Mouse (Mus musculus) embryonic stem cell, embryonic (primary cell): ENCODE measurements around the gene Fcrlb.
"Not testable (repeated sequence)": the region's sequence is repeated elsewhere in the genome, so short reads cannot be mapped to it uniquely, and the experiment has no call there.

ENCODE experiments used
- CTCF ChIA-PET, 4 experiments: fragments of 300-600 bp in 2 of 4; fragments of 350-600 bp in 2 of 4; sonication (Branson Sonifier 250); formaldehyde crosslinking; loops; one replicate each; lab custom pipeline; 2022; ENCODE audit warnings: inconsistent platforms in 2 of 4; lab: Charles Lee
- POLR2A ChIA-PET, 4 experiments: fragments of 300-600 bp in 2 of 4; fragments of 350-600 bp in 2 of 4; sonication (Branson Sonifier 250); formaldehyde crosslinking; loops; one replicate each; lab custom pipeline; 2022; ENCODE audit warnings: antibody characterized with exemption in 4 of 4, inconsistent platforms in 1 of 4; lab: Charles Lee

The Fcrlb gene

GRCm38 (mm10) chr1:170912891-170913615 is at the start of gene Fcrlb:
Gene Fcrlb (minus strand): TSS chr1:170912941.
- POLR2A ChIA-PET: no interaction called here
- CTCF ChIA-PET: interaction anchor here in 2 of 4 experiments (0.9 to 2.4 kb wide), 2 partner anchors 12 to 21 kb away, joined by 3 to 6 read pairs; no protein-coding TSS in a partner anchor

GRCm38 (mm10) chr1:170962301-170962700 is 49.6 kb upstream of the Fcrlb start:
- ChIA-PET CTCF (interaction anchor here in 2 of 4 experiments (1.0 to 1.6 kb wide), 2 partner anchors 34 to 61 kb away, joined by 3 to 4 read pairs; no protein-coding TSS in a partner anchor), POLR2A (interaction anchor here in 1 of 4 experiments (1.0 kb wide), 1 partner anchor 77 kb away, joined by 3 read pairs; the partner anchor contains the start of gene Dusp12)

GRCm38 (mm10) chr1:170961101-170961500 is 48.4 kb upstream of the Fcrlb start:
- POLR2A ChIA-PET: interaction anchor here in 1 of 4 experiments (1.1 to 1.8 kb wide), 2 partner anchors 9 to 15 kb away, joined by 4 to 5 read pairs; partner anchors contain the start of gene Fcgr2b

GRCm38 (mm10) chr1:170959791-170960190 is 47.0 kb upstream of the Fcrlb start:
- ChIA-PET CTCF (no interaction called here), POLR2A (interaction anchor here in 1 of 4 experiments (1.8 kb wide), 1 partner anchor 17 kb away, joined by 5 read pairs; the partner anchor contains the start of gene Fcgr2b)

More at GRCm38 (mm10) chr1:170961101-170961500, 48.4 kb upstream of the Fcrlb start:
- CTCF ChIA-PET: interaction anchor here in 1 of 4 experiments (0.6 kb wide), 1 partner anchor 67 kb away, joined by 3 read pairs; no protein-coding TSS in a partner anchor

- CTCF ChIA-PET: no interaction called here
Observed at GRCm38 (mm10) chr1:170958225-170958624, 45.5 kb upstream of the Fcrlb start.

GRCm38 (mm10) chr1:170953192-170953591 is 40.5 kb upstream of the Fcrlb start:
- CTCF ChIA-PET: interaction anchor here in 2 of 4 experiments (0.6 kb wide), 3 partner anchors 116 to 657 kb away, joined by 4 to 6 read pairs (median 5); no protein-coding TSS in a partner anchor
- POLR2A ChIA-PET: interaction anchor here in 2 of 4 experiments (1.0 to 1.1 kb wide), 2 partner anchors 13 to 46 kb away, joined by 3 to 7 read pairs; no protein-coding TSS in a partner anchor

More at GRCm38 (mm10) chr1:170958225-170958624, 45.5 kb upstream of the Fcrlb start:
- POLR2A ChIA-PET: interaction anchor here in 1 of 4 experiments (0.9 kb wide), 1 partner anchor 37 kb away, joined by 3 read pairs; no protein-coding TSS in a partner anchor

GRCm38 (mm10) chr1:170950772-170951171 is 38.0 kb upstream of the Fcrlb start:
- ChIA-PET POLR2A (interaction anchor here in 3 of 4 experiments (0.6 to 1.5 kb wide), 5 partner anchors 11 to 79 kb away, joined by 3 to 5 read pairs (median 4); no protein-coding TSS in a partner anchor), CTCF (no interaction called here)

- POLR2A ChIA-PET, CTCF ChIA-PET: not testable (repeated sequence)
Observed at GRCm38 (mm10) chr1:170944908-170945307, 32.2 kb upstream of the Fcrlb start.

GRCm38 (mm10) chr1:170944151-170944550 is 31.4 kb upstream of the Fcrlb start:
- POLR2A ChIA-PET, CTCF ChIA-PET: not testable (repeated sequence)

- ChIA-PET POLR2A (interaction anchor here in 2 of 4 experiments (0.6 to 1.5 kb wide), 3 partner anchors 11 to 15 kb away, joined by 3 to 5 read pairs (median 3); no protein-coding TSS in a partner anchor), CTCF (no interaction called here)
Observed at GRCm38 (mm10) chr1:170939255-170939654, 26.5 kb upstream of the Fcrlb start.

- ChIA-PET CTCF (interaction anchor here in 3 of 4 experiments (0.6 to 1.1 kb wide), 3 partner anchors 8 to 39 kb away, joined by 3 to 15 read pairs (median 5); no protein-coding TSS in a partner anchor), POLR2A (interaction anchor here in 1 of 4 experiments (0.9 kb wide), 1 partner anchor 45 kb away, joined by 3 read pairs; no protein-coding TSS in a partner anchor)
Observed at GRCm38 (mm10) chr1:170934383-170934782, 21.6 kb upstream of the Fcrlb start.

- ChIA-PET CTCF (interaction anchor here in 1 of 4 experiments (1.1 kb wide), 1 partner anchor 39 kb away, joined by 3 read pairs; no protein-coding TSS in a partner anchor), POLR2A (interaction anchor here in 1 of 4 experiments (0.9 kb wide), 1 partner anchor 46 kb away, joined by 3 read pairs; no protein-coding TSS in a partner anchor)
Observed at GRCm38 (mm10) chr1:170933940-170934339, 21.2 kb upstream of the Fcrlb start.

GRCm38 (mm10) chr1:170933386-170933920 is 20.7 kb upstream of the Fcrlb start:
- CTCF ChIA-PET: interaction anchor here in 1 of 4 experiments (0.9 kb wide), 1 partner anchor 32 kb away, joined by 5 read pairs; no protein-coding TSS in a partner anchor
- POLR2A ChIA-PET: no interaction called here

GRCm38 (mm10) chr1:170932043-170932442 is 19.3 kb upstream of the Fcrlb start:
- POLR2A ChIA-PET: no interaction called here
- CTCF ChIA-PET: no interaction called here

- CTCF ChIA-PET: interaction anchor here in 2 of 4 experiments (0.5 to 1.1 kb wide), 3 partner anchors 21 to 1584 kb away, joined by 3 to 4 read pairs (median 3); no protein-coding TSS in a partner anchor
- POLR2A ChIA-PET: interaction anchor here in 1 of 4 experiments (1.8 kb wide), 1 partner anchor 12 kb away, joined by 5 read pairs; no protein-coding TSS in a partner anchor
Observed at GRCm38 (mm10) chr1:170929245-170929644, 16.5 kb upstream of the Fcrlb start.

GRCm38 (mm10) chr1:170928467-170928866 is 15.7 kb upstream of the Fcrlb start:
- ChIA-PET POLR2A (interaction anchor here in 1 of 4 experiments (1.4 kb wide), 1 partner anchor 8 kb away, joined by 6 read pairs; no protein-coding TSS in a partner anchor), CTCF (interaction anchor here in 2 of 4 experiments (0.5 to 1.1 kb wide), 2 partner anchors 21 to 27 kb away, joined by 3 to 4 read pairs; no protein-coding TSS in a partner anchor)

- ChIA-PET POLR2A (interaction anchor here in 1 of 4 experiments (1.4 kb wide), 1 partner anchor 10 kb away, joined by 6 read pairs; no protein-coding TSS in a partner anchor), CTCF (interaction anchor here in 1 of 4 experiments (1.5 kb wide), 1 partner anchor 26 kb away, joined by 4 read pairs; no protein-coding TSS in a partner anchor)
Observed at GRCm38 (mm10) chr1:170927378-170927777, 14.6 kb upstream of the Fcrlb start, which contains the start of gene Fcrla. Gene Fcrla (minus strand): TSS chr1:170927583.

- ChIA-PET CTCF (interaction anchor here in 1 of 4 experiments (0.6 to 1.5 kb wide), 4 partner anchors 8 to 902 kb away, joined by 4 to 5 read pairs (median 5); no protein-coding TSS in a partner anchor), POLR2A (interaction anchor here in 2 of 4 experiments (0.6 to 1.4 kb wide), 3 partner anchors 10 to 370 kb away, joined by 3 to 6 read pairs (median 3); no protein-coding TSS in a partner anchor)
Observed at GRCm38 (mm10) chr1:170926941-170927340, 14.2 kb upstream of the Fcrlb start.
